Mouse (Mus musculus): ENCODE measurements around the gene Gdpd5.
"Not testable (repeated sequence)": the region's sequence is repeated elsewhere in the genome, so short reads cannot be mapped to it uniquely, and the experiment has no call there.

The Gdpd5 gene

GRCm38 (mm10) chr7:99475562-99475911 is 94.3 kb downstream of the Gdpd5 start:
- no peak for DNase-seq (ENCODE audit: low read depth, low spot score)

- DNase-seq (ENCODE audit: low read depth, low spot score): no peak
Measured at GRCm38 (mm10) chr7:99476558-99477114, 95.4 kb downstream of the Gdpd5 start.

GRCm38 (mm10) chr7:99477235-99477634 is 96.0 kb downstream of the Gdpd5 start:
- no peak for DNase-seq (ENCODE audit: low read depth, low spot score)

DNA sequence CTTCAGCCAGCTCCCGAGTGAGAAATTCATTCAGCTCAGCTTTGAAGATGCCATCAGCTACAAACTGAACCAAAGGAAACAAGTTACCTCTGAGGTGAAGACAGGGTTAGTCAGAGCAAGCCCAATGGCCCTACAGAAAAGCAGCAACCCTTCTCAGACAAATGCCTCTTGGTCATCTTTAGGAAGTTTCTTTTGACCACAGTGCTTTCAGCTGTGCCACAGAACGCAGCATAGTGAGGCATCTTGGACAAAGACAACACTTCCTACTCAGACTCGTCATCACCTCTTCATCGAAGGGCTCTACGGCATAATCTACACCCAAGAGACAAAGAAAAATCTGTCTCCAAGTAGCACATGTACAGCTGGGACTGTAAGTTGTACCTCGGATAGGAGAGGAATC is 101.4 kb downstream of the Gdpd5 start:
- no peak for DNase-seq (ENCODE audit: low read depth, low spot score)

- DNase-seq (ENCODE audit: low read depth, low spot score): peak; percentile 100
Measured at GRCm38 (mm10) chr7:99483271-99483923, 102.2 kb downstream of the Gdpd5 start, which contains the start of gene Rps3. Gene Rps3, minus strand, starts transcription at chr7:99483738.

DNA sequence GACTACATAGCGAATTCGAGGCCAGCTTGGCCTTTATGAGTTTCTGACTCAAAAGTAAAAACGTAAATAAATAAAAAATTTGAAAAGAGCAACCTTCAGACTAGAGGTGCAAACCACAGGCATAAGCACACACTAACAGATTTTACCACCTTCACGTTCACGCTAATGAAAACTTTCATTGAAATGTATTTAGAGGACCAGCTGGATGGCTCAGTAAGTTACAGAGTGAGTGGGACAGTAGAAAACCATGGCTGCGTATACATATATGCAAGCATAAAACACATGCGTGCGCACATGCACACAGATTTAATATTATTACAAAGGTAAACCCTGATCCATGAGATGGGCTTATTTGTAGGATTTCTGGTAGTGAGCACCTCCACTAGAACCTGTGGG is 102.7 kb downstream of the Gdpd5 start:
- DNase-seq (ENCODE audit: low read depth, low spot score): no peak

DNA sequence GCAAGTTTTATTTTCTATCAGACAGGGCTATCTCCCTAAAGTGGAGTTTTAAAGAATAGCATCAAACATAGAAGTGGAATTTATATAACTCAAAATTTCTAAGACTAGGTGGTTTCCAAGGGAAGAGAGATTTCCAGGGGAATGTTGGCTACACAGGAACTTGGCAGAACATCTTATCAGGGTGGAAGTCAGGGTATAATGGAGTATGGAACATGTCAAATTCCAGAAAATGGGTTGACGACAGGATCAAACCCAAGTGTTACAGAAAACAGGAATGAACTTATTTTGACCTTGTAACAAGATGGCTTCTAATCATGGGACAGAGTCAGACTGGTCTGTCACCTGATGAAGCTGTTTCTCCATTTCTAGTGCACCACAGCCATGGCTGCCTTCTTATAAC is 103.5 kb downstream of the Gdpd5 start:
- no peak for DNase-seq (ENCODE audit: low read depth, low spot score)

DNA sequence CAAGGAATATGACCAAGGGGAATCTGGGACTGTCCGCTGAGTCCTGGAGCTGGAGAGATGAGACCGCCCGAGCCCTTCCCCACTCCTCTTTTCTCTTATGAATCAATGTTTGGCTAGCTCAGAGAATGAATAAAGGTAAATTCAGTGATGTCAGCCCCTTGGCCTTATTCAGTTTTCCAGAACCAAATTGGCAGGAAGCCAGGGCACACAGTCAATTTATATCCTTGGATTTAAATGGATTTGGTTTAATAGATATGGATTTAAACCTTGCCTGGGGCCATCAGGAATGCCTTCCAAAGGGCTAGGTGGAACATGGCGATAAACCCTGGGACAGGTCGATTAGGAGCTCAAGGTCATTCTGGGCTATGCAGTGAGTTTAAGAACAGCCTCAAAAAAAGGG is 108.5 kb downstream of the Gdpd5 start:
- DNase-seq (ENCODE audit: low read depth, low spot score): no peak

GRCm38 (mm10) chr7:99499128-99499527 is 117.9 kb downstream of the Gdpd5 start:
- no peak for DNase-seq (ENCODE audit: low read depth, low spot score)

DNA sequence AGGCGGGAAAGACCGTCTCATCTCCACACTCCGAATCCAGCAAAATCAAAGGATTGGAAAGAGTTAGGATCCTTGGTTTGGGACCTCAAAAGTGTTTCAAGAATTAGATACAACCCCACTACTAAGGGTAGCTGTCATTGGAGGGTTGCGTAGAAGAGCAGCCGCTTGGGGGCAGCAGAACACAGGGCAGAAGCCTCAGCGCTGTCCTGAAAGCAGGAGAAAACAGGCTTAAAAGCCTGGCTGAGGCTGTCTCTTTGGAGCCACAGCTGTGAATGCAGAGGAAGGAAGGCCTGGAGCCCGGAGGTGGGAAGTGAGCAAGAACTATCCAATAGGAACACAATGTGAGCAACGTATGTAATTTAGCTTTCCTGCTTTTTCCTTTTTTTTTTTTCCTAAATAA is 119.0 kb downstream of the Gdpd5 start:
- DNase-seq (ENCODE audit: low read depth, low spot score): peak; percentile 91

- no peak for DNase-seq (ENCODE audit: low read depth, low spot score)
Measured at GRCm38 (mm10) chr7:99500655-99501054, 119.4 kb downstream of the Gdpd5 start.

DNA sequence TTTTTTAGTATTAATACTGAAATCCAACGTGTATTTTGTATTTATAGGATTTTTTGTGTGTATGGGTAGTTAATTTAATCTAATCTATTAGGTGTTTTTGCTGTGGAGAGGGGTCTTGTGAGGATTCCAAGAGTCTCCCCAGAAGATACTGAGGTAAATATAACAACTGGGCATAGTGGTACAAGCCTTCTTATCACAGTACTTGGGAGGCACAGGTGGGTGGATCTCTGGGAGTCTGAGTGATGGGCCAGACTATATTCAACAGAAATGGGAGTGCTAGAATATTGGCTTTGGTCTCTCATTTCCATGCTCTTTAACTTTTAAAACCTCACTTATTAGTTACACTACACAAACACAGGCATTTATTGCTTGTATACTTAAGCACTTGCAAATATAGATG is 119.9 kb downstream of the Gdpd5 start:
- no peak for DNase-seq (ENCODE audit: low read depth, low spot score)

DNA sequence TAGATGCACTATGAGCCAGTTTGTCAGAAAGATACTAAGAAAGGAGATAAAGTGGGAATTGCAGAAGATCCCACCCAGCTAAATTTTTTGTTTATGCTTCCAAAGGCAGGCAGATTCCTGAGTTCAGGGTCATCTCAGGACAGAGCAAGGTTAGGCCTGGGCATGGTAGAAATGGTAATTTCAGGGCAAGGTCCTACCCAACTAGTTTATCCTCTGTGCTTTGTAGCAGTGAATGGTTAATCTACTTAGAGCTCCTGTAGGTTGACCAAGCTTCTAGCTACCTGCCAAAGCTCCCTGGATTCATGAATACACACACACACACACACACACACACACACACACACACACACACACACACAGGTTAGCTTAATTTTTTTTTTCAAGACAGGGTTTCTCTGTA is 123.3 kb downstream of the Gdpd5 start:
- no peak for DNase-seq (ENCODE audit: low read depth, low spot score)

DNA sequence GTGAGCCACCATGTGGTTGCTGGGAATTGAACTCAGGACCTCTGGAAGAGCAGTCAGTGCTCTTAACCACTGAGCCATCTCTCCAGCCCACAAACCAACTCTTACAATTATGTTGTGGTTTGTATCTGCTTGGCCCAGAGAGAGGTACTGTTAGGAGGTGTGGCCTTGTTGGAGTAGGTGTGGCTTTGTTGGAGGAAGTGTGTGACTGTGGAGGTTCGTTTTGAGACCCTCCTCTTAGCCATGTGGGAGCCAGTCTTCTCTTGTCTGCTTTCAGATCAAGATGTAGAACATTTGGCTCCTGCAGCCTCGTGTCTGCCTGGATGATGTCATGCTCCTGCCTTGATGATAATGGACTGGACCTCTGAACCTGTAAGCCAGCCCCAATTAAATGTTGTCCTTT is 127.0 kb downstream of the Gdpd5 start:
- DNase-seq (ENCODE audit: low read depth, low spot score): not testable (repeated sequence)

GRCm38 (mm10) chr7:99510087-99510501 is 128.9 kb downstream of the Gdpd5 start:
- DNase-seq (ENCODE audit: low read depth, low spot score): peak; percentile 89
